Mouse (Mus musculus): ENCODE measurements around the gene Clec11a. TPM values are rescaled to one million over a fixed set of nuclear protein-coding genes. Genes with fewer than 3 reads are reported as not detected.

The Clec11a gene
- polyA plus RNA-seq, 1 experiment from 2014 or later: 3.5 TPM

- no peak for ATAC-seq
- peaks cover 12% of the 10 kb centered on the region for H3K4me1 ChIP-seq (replicated peaks; ENCODE audit: control insufficient read depth, insufficient read depth, low read length)
- H3K4me2 ChIP-seq (ENCODE audit: low read length): no peak overlapping the region
- H3K27me3 ChIP-seq (replicated peaks; ENCODE audit: control insufficient read depth, insufficient read depth, low read length): no peaks in the 10 kb centered on the region
- H3K36me3 ChIP-seq (ENCODE audit: control insufficient read depth, insufficient read depth): peaks cover 29% of the 10 kb centered on the region
- H3K27ac ChIP-seq (ENCODE audit: low read length): no peak overlapping the region
- no peaks in the 10 kb centered on the region for H3K9me3 ChIP-seq (ENCODE audit: control insufficient read depth, low read length)
- 67% methylated on average over 15 of the region's 15 CpGs for WGBS
- no peak overlapping the region for H3K4me3 ChIP-seq (replicated peaks; ENCODE audit: low read length)
- no peak overlapping the region for H3K9ac ChIP-seq (replicated peaks; ENCODE audit: low read depth, low read length)
These were observed 53.6 kb downstream of the Clec11a start for GRCm38 (mm10) chr7:44253023-44253616.

Other genes with a start within 250 kb of the Clec11a start
- gene Klk1b21, start 204.6 kb downstream of the Clec11a start, polyA plus RNA-seq (2015; fragmentation: Nextera tagmentation; extraction: Ambion mirVana): not detected in 2 replicates
- not detected in 2 replicates for gene Klk1b22, start 194.2 kb downstream of the Clec11a start, polyA plus RNA-seq (2015; fragmentation: Nextera tagmentation; extraction: Ambion mirVana)
- not detected in 2 replicates for gene Klk1b16, start 170.1 kb downstream of the Clec11a start, polyA plus RNA-seq (2015; fragmentation: Nextera tagmentation; extraction: Ambion mirVana)
- gene Klk1b24, start 118.7 kb downstream of the Clec11a start, polyA plus RNA-seq (2015; fragmentation: Nextera tagmentation; extraction: Ambion mirVana): not detected in 2 replicates
- not detected in 2 replicates for gene Klk1b3, start 108.7 kb downstream of the Clec11a start, polyA plus RNA-seq (2015; fragmentation: Nextera tagmentation; extraction: Ambion mirVana)
- not detected in 2 replicates for gene Klk1b4, start 99.5 kb downstream of the Clec11a start, polyA plus RNA-seq (2015; fragmentation: Nextera tagmentation; extraction: Ambion mirVana)
- gene Klk1b5, start 91.0 kb downstream of the Clec11a start, polyA plus RNA-seq (2015; fragmentation: Nextera tagmentation; extraction: Ambion mirVana): not detected in 2 replicates
- not detected in 2 replicates for gene Klk1, start 81.5 kb downstream of the Clec11a start, polyA plus RNA-seq (2015; fragmentation: Nextera tagmentation; extraction: Ambion mirVana)
- gene Gm36864, start 70.7 kb downstream of the Clec11a start, polyA plus RNA-seq (2015; fragmentation: Nextera tagmentation; extraction: Ambion mirVana): not detected in 2 replicates
- gene 1700028J19Rik, start 60.2 kb downstream of the Clec11a start, polyA plus RNA-seq (2015; fragmentation: Nextera tagmentation; extraction: Ambion mirVana): 1.1 and 1.4 TPM in 2 replicates
- gene 2410002F23Rik, start 60.2 kb downstream of the Clec11a start, polyA plus RNA-seq (2015; fragmentation: Nextera tagmentation; extraction: Ambion mirVana): 240 and 264 TPM in 2 replicates
- not detected in 2 replicates for gene Acp4, start 49.5 kb downstream of the Clec11a start, polyA plus RNA-seq (2015; fragmentation: Nextera tagmentation; extraction: Ambion mirVana)
- not detected in 2 replicates for gene Gm15517, start 45.5 kb downstream of the Clec11a start, polyA plus RNA-seq (2015; fragmentation: Nextera tagmentation; extraction: Ambion mirVana)
- gene Shank1, start 3.4 kb upstream of the Clec11a start, polyA plus RNA-seq (2015; fragmentation: Nextera tagmentation; extraction: Ambion mirVana): 20.4 and 26.5 TPM in 2 replicates
- gene Syt3, start 77.2 kb upstream of the Clec11a start, polyA plus RNA-seq (2015; fragmentation: Nextera tagmentation; extraction: Ambion mirVana): 27.2 and 37.2 TPM in 2 replicates
- gene 1700008O03Rik, start 78.9 kb upstream of the Clec11a start, polyA plus RNA-seq (2015; fragmentation: Nextera tagmentation; extraction: Ambion mirVana): 0.86 and 2.3 TPM in 2 replicates
- 10.6 and 12.6 TPM in 2 replicates for gene Lrrc4b, start 122.1 kb upstream of the Clec11a start, polyA plus RNA-seq (2015; fragmentation: Nextera tagmentation; extraction: Ambion mirVana)
- 2.6 and 3.7 TPM in 2 replicates for gene Aspdh, start 158.5 kb upstream of the Clec11a start, polyA plus RNA-seq (2015; fragmentation: Nextera tagmentation; extraction: Ambion mirVana)
- 51.4 and 61.8 TPM in 2 replicates for gene Josd2, start 161.1 kb upstream of the Clec11a start, polyA plus RNA-seq (2015; fragmentation: Nextera tagmentation; extraction: Ambion mirVana)
- gene Emc10, start 189.6 kb upstream of the Clec11a start, polyA plus RNA-seq (2015; fragmentation: Nextera tagmentation; extraction: Ambion mirVana): 120 and 127 TPM in 2 replicates
- gene Fam71e1, start 189.7 kb upstream of the Clec11a start, polyA plus RNA-seq (2015; fragmentation: Nextera tagmentation; extraction: Ambion mirVana): 22.2 and 28.9 TPM in 2 replicates
- 0.05 and 0.12 TPM in 2 replicates for gene Mybpc2, start 217.8 kb upstream of the Clec11a start, polyA plus RNA-seq (2015; fragmentation: Nextera tagmentation; extraction: Ambion mirVana)
- not detected in 2 replicates for gene Spib, start 225.2 kb upstream of the Clec11a start, polyA plus RNA-seq (2015; fragmentation: Nextera tagmentation; extraction: Ambion mirVana)
- gene Pold1, start 241.9 kb upstream of the Clec11a start, polyA plus RNA-seq (2015; fragmentation: Nextera tagmentation; extraction: Ambion mirVana): 46.1 and 48.0 TPM in 2 replicates
- gene Nr1h2, start 247.0 kb upstream of the Clec11a start, polyA plus RNA-seq (2015; fragmentation: Nextera tagmentation; extraction: Ambion mirVana): 69.8 and 80.2 TPM in 2 replicates

Data from forebrain, embryonic 16.5 days (tissue).